Mouse (Mus musculus) lung, embryonic 14.5 days (tissue): ENCODE results near the gene Anapc4. TPM values are rescaled to one million over a fixed set of nuclear protein-coding genes. Genes with fewer than 3 reads are reported as not detected.
A peak's percentile ranks its signal among the peaks of the same experiment; 100 is the strongest.

Experiments used
- ATAC-seq: fragments of 200-750 bp; cut with Nextera tagmentation; 2 replicates; pipeline ENCODE4 v1.8.0; 2017; ENCODE audit warnings: mild to moderate bottlenecking, moderate TSS enrichment, moderate library complexity; ENCODE audit not compliant: insufficient read depth
- DNase-seq: peaks from one replicate; pipeline ENCODE4 v3.0.0-alpha.2; 2015
- H3K27ac ChIP-seq: fragments of 300-500 bp; sonication (generic); 2 replicates; pipeline ENCODE4 v1.5.1; 2014; ENCODE audit warnings: low read depth, mild to moderate bottlenecking, moderate library complexity
- H3K27me3 ChIP-seq: fragments of 300-500 bp; sonication (generic); 2 replicates; pipeline ENCODE4 v1.6.1; 2014; ENCODE audit warnings: low read length, control low read depth; ENCODE audit not compliant: insufficient read depth
- H3K36me3 ChIP-seq: fragments of 300-500 bp; sonication (generic); 2 replicates; pipeline ENCODE4 v1.6.1; 2014; ENCODE audit warnings: control low read depth; ENCODE audit not compliant: insufficient read depth
- H3K4me1 ChIP-seq: fragments of 300-500 bp; sonication (generic); 2 replicates; pipeline ENCODE4 v1.6.1; 2014; ENCODE audit warnings: antibody characterized with exemption, control low read depth; ENCODE audit not compliant: insufficient read depth
- H3K4me2 ChIP-seq: fragments of 300-500 bp; sonication (generic); 2 replicates; pipeline ENCODE4 v1.6.1; 2014; ENCODE audit warnings: mild to moderate bottlenecking
- H3K4me3 ChIP-seq: fragments of 300-500 bp; sonication (generic); 2 replicates; pipeline ENCODE4 v1.5.1; 2014; ENCODE audit warnings: low read depth, low read length
- H3K9ac ChIP-seq: fragments of 300-500 bp; sonication (generic); 2 replicates; pipeline ENCODE4 v1.6.1; 2014
- H3K9me3 ChIP-seq: fragments of 300-500 bp; sonication (generic); 2 replicates; pipeline ENCODE4 v1.6.1; 2016; ENCODE audit warnings: low read depth, low read length, control low read depth
- CTCF ChIP-seq: IDR thresholded peaks from 2 replicates; pipeline ENCODE4 v1.5.1; 2016; ENCODE audit warnings: antibody characterized with exemption, low read depth
- WGBS: fragments of 180-500 bp; shearing (Covaris S2); extraction: QIAGEN DNeasy Blood & Tissue Kit; methylation state at CpG from one replicate; pipeline ENCODE4 v1.1.7; 2014; 5-methylcytosine and 5-hydroxymethylcytosine counted together
- polyA plus RNA-seq: library from polyadenylated mRNA; unstranded; fragments of >200 nt; fragmentation: Nextera tagmentation; extraction: Ambion mirVana; gene quantifications from 2 replicates; pipeline ENCODE4 v1.2.1, GENCODE M21; 2014

The Anapc4 gene
- polyA plus RNA-seq = 123 and 131 TPM in 2 replicates

DNA sequence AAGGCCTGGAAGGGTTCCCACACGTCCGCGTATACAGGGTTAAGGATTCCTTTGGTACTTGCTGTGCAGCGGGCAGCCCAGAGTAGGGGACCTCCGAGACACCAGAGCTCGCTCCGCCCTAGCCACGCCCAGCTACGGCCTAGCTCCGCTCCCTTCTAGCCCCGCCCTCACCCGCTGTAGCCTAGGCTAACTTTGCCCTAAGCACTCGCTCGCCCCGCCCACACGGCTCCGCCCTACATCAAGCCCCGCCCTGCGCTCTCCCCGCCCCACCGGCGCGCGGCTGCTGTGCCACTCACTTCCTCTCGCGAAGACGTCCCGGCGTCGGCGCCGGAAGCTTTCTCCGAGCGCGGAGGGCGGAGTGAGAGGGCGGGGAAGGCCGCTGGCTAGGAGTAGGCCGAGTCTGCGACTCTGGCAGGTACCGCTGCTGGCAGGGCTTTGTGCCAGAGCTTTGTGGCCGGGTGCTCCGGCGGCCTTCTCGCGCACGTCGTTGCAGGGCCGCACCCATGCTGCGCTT is at the start of gene Anapc4:
Gene Anapc4, plus strand, starts transcription at position 252 of the 514 bp plus-strand sequence.
- H3K9me3 ChIP-seq = no peaks in the 10 kb centered on the region
- peak within 1 kb of the TSS; percentile 73 for H3K4me2 ChIP-seq
- peak within 1 kb of the TSS; percentile 88 for H3K27ac ChIP-seq
- H3K4me1 ChIP-seq = peaks cover 11% of the 10 kb centered on the region
- H3K9ac ChIP-seq = peak within 1 kb of the TSS; percentile 94
- no peaks in the 10 kb centered on the region for H3K27me3 ChIP-seq
- ATAC-seq (peak; percentile 99), DNase-seq (peak; percentile 100)
- under 1% methylated on average over 50 of the region's 50 CpGs for WGBS
- H3K36me3 ChIP-seq = peaks cover 29% of the 10 kb centered on the region
- peak within 1 kb of the TSS; percentile 79 for H3K4me3 ChIP-seq
- TF ChIP-seq CTCF = no peak

DNA sequence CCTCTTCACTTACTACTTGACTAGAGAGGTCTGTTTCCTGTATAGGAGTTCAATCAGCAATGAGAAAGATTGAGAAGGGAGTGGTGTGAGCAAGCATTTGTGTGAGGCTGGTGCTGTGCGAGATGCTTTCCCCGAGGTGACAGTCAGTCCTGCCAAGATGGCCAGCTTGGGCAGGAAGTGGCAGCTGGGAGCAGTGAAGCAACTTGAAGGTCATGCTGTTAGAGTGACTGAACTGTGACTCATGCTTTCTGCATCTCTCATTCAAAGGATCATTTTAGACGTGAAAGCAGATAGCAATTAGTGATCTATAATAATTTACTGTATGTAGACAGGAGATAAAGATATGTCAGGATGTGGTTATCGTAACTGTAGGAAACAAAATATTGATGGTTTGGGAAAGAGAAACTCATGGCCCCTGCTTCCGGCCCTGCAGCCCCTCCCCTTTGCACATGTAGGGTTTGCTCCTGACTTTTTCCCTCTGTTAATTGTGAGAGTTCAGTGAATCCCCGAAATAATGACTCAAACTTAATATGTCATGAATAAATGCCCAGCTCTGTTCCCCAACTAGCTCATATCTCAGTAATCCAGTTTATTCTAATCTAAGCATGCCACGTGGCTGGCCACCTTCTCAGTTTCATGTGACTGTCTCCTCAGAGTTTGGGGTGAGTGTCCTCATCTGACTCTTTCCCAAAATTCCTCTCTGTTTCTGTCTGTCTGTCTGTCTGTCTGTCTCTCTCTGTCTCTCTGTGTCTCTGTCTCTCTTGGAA is 47.1 kb upstream of the Anapc4 start:
- no peak for TF ChIP-seq CTCF
- no peak overlapping the region for H3K9ac ChIP-seq
- H3K27me3 ChIP-seq = no peaks in the 10 kb centered on the region
- WGBS = 75% methylated on average over 7 of the region's 7 CpGs
- DNase-seq (no peak), ATAC-seq (no peak)
- H3K36me3 ChIP-seq = peaks cover 17% of the 10 kb centered on the region
- H3K4me1 ChIP-seq = no peaks in the 10 kb centered on the region
- H3K4me2 ChIP-seq = no peak overlapping the region
- H3K4me3 ChIP-seq = no peak overlapping the region
- H3K9me3 ChIP-seq = no peaks in the 10 kb centered on the region
- H3K27ac ChIP-seq = no peak overlapping the region

DNA sequence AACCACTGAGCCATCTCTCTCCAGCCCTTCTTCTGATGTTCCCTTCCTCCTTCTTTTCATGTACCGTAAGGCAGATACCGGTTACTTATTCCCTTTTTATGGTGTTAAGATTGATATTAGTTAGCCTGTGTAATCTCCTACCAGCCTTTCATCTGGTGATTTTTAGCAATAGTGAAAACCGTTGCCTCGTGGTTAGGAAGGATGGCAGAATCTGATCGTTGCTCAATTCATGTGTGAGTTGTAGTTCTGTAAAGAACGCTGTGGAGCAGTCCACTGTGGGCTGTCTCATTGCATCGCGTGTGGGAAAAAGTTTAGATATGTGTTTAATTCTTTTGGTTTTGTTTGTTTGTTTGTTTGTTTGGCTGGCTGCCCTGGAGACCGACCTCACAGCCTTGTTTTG is 40.6 kb upstream of the Anapc4 start:
- H3K4me3 ChIP-seq = no peak overlapping the region
- no peak for TF ChIP-seq CTCF
- 88% methylated on average over 9 of the region's 9 CpGs for WGBS

DNA sequence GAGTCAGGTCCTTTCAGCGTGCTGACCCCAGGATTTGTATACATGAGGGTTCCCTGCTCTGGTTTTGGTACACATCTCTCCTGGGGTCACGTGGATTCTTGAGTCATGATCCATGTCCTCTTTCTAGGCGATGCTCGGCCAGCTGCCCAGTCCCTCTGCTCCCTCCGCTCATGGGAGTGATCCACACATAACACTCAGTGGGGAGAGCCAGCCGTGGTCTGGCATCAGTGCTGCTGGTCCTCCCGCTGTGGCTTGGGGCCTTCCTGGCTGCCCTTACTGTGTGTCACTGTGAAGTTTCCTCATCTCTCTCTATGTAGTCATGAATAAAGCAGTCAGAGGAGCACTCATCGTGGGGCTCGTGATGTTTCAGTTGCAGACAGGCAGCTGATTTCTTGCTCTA is 39.7 kb upstream of the Anapc4 start:
- ATAC-seq = no peak
- Histone ChIP-seq H3K4me2 (no peak overlapping the region), H3K4me1 (no peaks in the 10 kb centered on the region), H3K27me3 (no peaks in the 10 kb centered on the region), H3K9me3 (no peaks in the 10 kb centered on the region), H3K36me3 (peaks cover 33% of the 10 kb centered on the region), H3K4me3 (no peak overlapping the region), H3K9ac (no peak overlapping the region), H3K27ac (no peak overlapping the region)
- DNase-seq = no peak
- WGBS = 89% methylated on average over 9 of the region's 9 CpGs
- no peak for TF ChIP-seq CTCF

More for the DNA sequence above, 40.6 kb upstream of the Anapc4 start:
- Histone ChIP-seq H3K9ac (no peak overlapping the region), H3K36me3 (peaks cover 32% of the 10 kb centered on the region), H3K4me2 (no peak overlapping the region), H3K27ac (no peak overlapping the region), H3K4me1 (no peaks in the 10 kb centered on the region), H3K9me3 (no peaks in the 10 kb centered on the region), H3K27me3 (no peaks in the 10 kb centered on the region)
- ATAC-seq (no peak), DNase-seq (no peak)

DNA sequence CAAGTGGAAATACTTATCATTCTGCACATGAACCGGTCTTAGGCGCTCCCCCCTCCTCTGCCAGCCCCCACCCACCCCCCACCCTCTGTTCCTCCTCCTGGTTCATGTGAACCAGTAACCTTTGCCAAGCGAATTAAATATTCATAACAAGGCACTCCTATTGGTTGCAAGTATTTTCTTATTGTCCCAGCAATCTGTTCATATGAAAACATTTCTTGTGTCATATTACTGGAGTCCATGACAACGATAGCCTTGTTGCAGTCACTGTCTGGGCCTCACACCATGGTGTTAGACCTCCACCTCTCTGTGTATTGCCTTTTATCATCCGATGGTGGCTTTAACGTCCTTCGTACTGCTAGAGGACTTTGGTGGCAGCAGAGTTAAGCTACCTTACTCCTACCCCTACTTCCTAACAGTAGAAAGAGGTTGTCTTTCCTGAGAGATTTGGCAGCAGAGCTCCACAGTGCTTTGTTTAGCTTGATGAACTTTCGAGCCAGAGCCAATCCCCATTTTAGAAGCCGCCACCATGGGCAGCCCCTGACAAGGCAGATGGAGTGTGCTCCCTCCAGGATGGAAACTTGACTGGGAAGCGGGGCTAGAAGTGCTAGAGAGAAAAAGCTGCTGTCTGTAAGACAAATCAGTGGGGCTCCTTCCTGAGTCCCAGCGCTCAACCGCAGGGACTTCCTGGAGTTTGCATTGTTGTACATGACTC is 34.4 kb upstream of the Anapc4 start:
- Histone ChIP-seq H3K4me3 (no peak overlapping the region), H3K9me3 (no peaks in the 10 kb centered on the region), H3K36me3 (peaks cover 31% of the 10 kb centered on the region), H3K4me1 (no peaks in the 10 kb centered on the region), H3K27ac (no peak overlapping the region), H3K9ac (no peak overlapping the region), H3K27me3 (no peaks in the 10 kb centered on the region), H3K4me2 (no peak overlapping the region)
- 87% methylated on average over 12 of the region's 12 CpGs for WGBS
- no peak for ATAC-seq
- no peak for TF ChIP-seq CTCF
- no peak for DNase-seq

DNA sequence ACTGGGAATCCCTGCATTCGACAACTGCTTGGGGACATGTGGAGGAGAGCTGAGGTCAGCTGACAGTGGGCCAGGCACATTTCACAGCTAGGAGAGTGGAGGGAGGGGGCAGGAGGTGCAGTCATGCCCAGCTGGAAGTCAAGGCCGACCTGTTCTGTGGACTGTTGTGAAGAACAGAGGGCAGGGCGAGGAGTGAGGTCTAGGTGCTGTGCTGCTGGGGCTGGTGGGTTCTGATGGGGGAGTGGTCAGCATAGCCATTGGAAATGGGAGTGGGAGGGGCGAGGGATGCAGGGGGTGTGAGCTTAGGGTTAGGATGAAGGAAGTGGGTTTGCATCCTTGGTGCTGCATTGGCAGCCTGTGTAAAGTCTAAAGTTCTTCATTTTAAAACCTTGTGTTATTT is 28.0 kb upstream of the Anapc4 start:
- 65% methylated on average over 4 of the region's 4 CpGs for WGBS

DNA sequence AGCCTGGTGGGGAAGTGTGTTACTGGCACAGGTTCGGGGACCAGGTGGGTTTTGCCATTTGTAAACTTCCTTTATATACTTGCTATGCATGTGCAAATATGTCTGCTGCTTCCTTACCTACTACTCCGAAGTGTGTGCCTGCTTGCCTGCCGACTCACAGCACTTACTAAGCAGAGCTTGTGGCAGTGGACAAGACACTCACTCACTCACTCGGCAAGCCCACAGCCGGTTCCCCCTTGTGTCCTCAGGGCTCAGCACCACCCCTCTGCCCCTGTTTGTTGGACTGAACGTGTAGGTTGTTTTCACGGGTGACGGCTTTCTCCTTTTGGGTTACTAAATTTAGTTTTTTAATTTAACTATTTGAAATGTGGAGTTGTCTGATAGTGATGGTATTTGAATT is 27.5 kb upstream of the Anapc4 start:
- H3K27ac ChIP-seq = no peak overlapping the region
- no peaks in the 10 kb centered on the region for H3K27me3 ChIP-seq
- H3K4me1 ChIP-seq = no peaks in the 10 kb centered on the region
- no peaks in the 10 kb centered on the region for H3K9me3 ChIP-seq
- DNase-seq (no peak), ATAC-seq (no peak)
- WGBS = 75% methylated on average over 8 of the region's 8 CpGs
- H3K9ac ChIP-seq = no peak overlapping the region
- H3K4me3 ChIP-seq = no peak overlapping the region
- H3K36me3 ChIP-seq = peaks cover 32% of the 10 kb centered on the region; the same call in 1 of the 2 replicates
- no peak for TF ChIP-seq CTCF
- no peak overlapping the region for H3K4me2 ChIP-seq

More for the DNA sequence above, 28.0 kb upstream of the Anapc4 start:
- H3K4me1 ChIP-seq = no peaks in the 10 kb centered on the region
- no peak overlapping the region for H3K9ac ChIP-seq
- H3K4me2 ChIP-seq = no peak overlapping the region
- ATAC-seq (no peak), DNase-seq (no peak)
- no peaks in the 10 kb centered on the region for H3K9me3 ChIP-seq
- H3K4me3 ChIP-seq = no peak overlapping the region
- no peaks in the 10 kb centered on the region for H3K27me3 ChIP-seq
- no peak overlapping the region for H3K27ac ChIP-seq
- TF ChIP-seq CTCF = no peak
- H3K36me3 ChIP-seq = peaks cover 29% of the 10 kb centered on the region; the same call in 1 of the 2 replicates
